Mouse (Mus musculus): ENCODE results near the gene Ncaph. TPM values are rescaled to one million over a fixed set of nuclear protein-coding genes. Genes with fewer than 3 reads are reported as not detected.
"Not testable (repeated sequence)": the region's sequence is repeated elsewhere in the genome, so short reads cannot be mapped to it uniquely, and the experiment has no call there.

Gene Ncaph
- 10.0 and 12.6 TPM in 2 replicates for polyA plus RNA-seq (2015; fragmentation: Nextera tagmentation; extraction: Ambion mirVana)

- Histone ChIP-seq H3K27ac (ENCODE audit: low read length) (peak within 1 kb of the TSS; percentile 78), H3K4me2 (ENCODE audit: low read length) (peak within 1 kb of the TSS; percentile 78), H3K9me3 (replicated peaks; ENCODE audit: control insufficient read depth, low read length, poor library complexity, severe bottlenecking) (no peaks in the 10 kb centered on the region), H3K4me3 (ENCODE audit: low read depth, low read length) (peak within 1 kb of the TSS; percentile 94), H3K27me3 (ENCODE audit: control insufficient read depth, insufficient read depth, low read depth, low read length) (no peaks in the 10 kb centered on the region), H3K36me3 (ENCODE audit: control insufficient read depth, insufficient read depth, low read length) (no peaks in the 10 kb centered on the region), H3K9ac (ENCODE audit: low read depth, low read length) (peak within 1 kb of the TSS; percentile 78), H3K4me1 (ENCODE audit: control insufficient read depth, insufficient read depth, low read length) (peaks cover 11% of the 10 kb centered on the region)
- ATAC-seq = peak; percentile 95
- 2% methylated on average over 57 of the region's 57 CpGs for WGBS
Observed at GRCm38 (mm10) chr2:127133621-127134461, at the start of gene Ncaph. Gene Ncaph, minus strand, starts transcription at chr2:127133954.

GRCm38 (mm10) chr2:127182598-127183381 is 49.0 kb upstream of the Ncaph start:
- peak overlapping the region; percentile 83 for H3K27ac ChIP-seq (ENCODE audit: low read length)
- no peaks in the 10 kb centered on the region for H3K36me3 ChIP-seq (ENCODE audit: control insufficient read depth, insufficient read depth, low read length)
- peak overlapping the region; percentile 88 for H3K4me2 ChIP-seq (ENCODE audit: low read length)
- 1% methylated on average over 17 of the region's 17 CpGs for WGBS
- peak overlapping the region; percentile 65 for H3K4me3 ChIP-seq (ENCODE audit: low read depth, low read length)
- ATAC-seq = peak; percentile 100
- peak overlapping the region; percentile 82 for H3K9ac ChIP-seq (ENCODE audit: low read depth, low read length)
- H3K27me3 ChIP-seq (ENCODE audit: control insufficient read depth, insufficient read depth, low read depth, low read length) = no peaks in the 10 kb centered on the region; the same call in 1 of the 2 replicates
- no peaks in the 10 kb centered on the region for H3K9me3 ChIP-seq (replicated peaks; ENCODE audit: control insufficient read depth, low read length, poor library complexity, severe bottlenecking)
- H3K4me1 ChIP-seq (ENCODE audit: control insufficient read depth, insufficient read depth, low read length) = peaks cover 5% of the 10 kb centered on the region; the same call in 1 of the 2 replicates

GRCm38 (mm10) chr2:127166261-127166660 is 32.5 kb upstream of the Ncaph start:
- WGBS = 25% methylated on average over 1 of the region's 1 CpGs
- H3K27ac ChIP-seq (ENCODE audit: low read length); H3K9me3 ChIP-seq (replicated peaks; ENCODE audit: control insufficient read depth, low read length, poor library complexity, severe bottlenecking); H3K4me1 ChIP-seq (ENCODE audit: control insufficient read depth, insufficient read depth, low read length); H3K4me3 ChIP-seq (ENCODE audit: low read depth, low read length); ATAC-seq; H3K4me2 ChIP-seq (ENCODE audit: low read length); H3K36me3 ChIP-seq (ENCODE audit: control insufficient read depth, insufficient read depth, low read length); H3K27me3 ChIP-seq (ENCODE audit: control insufficient read depth, insufficient read depth, low read depth, low read length); H3K9ac ChIP-seq (ENCODE audit: low read depth, low read length): not testable (repeated sequence)

DNA sequence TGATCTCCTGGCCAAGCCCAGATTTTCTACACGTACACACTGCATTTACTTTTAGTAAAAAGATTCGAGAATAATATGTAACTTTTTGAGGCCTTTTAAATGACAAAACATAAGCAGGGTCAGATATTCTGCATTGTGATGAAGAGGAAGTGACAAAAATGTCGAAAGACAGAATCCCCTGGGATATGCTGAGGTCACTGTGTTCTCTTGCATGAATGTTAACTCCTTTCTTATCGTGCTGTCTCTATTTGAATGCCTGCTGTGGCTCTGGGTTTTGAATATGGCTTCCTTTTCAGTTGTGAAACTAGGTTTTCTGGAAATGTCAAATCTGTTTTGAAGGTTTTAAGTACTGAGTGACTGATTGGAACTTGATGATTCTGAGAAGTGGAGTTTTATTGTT is 31.9 kb upstream of the Ncaph start:
- H3K4me3 ChIP-seq (ENCODE audit: low read depth, low read length) = no peak overlapping the region
- H3K27ac ChIP-seq (ENCODE audit: low read length) = no peak overlapping the region
- H3K4me2 ChIP-seq (ENCODE audit: low read length) = no peak overlapping the region
- no peaks in the 10 kb centered on the region for H3K36me3 ChIP-seq (ENCODE audit: control insufficient read depth, insufficient read depth, low read length)
- no peak for ATAC-seq
- no peaks in the 10 kb centered on the region for H3K27me3 ChIP-seq (ENCODE audit: control insufficient read depth, insufficient read depth, low read depth, low read length)
- H3K4me1 ChIP-seq (ENCODE audit: control insufficient read depth, insufficient read depth, low read length) = no peaks in the 10 kb centered on the region
- H3K9me3 ChIP-seq (replicated peaks; ENCODE audit: control insufficient read depth, low read length, poor library complexity, severe bottlenecking) = no peaks in the 10 kb centered on the region
- no peak overlapping the region for H3K9ac ChIP-seq (ENCODE audit: low read depth, low read length)
- WGBS = 65% methylated on average over 4 of the region's 4 CpGs

- Histone ChIP-seq H3K9ac (ENCODE audit: low read depth, low read length) (no peak overlapping the region), H3K9me3 (replicated peaks; ENCODE audit: control insufficient read depth, low read length, poor library complexity, severe bottlenecking) (no peaks in the 10 kb centered on the region), H3K36me3 (ENCODE audit: control insufficient read depth, insufficient read depth, low read length) (no peaks in the 10 kb centered on the region), H3K4me1 (ENCODE audit: control insufficient read depth, insufficient read depth, low read length) (peaks cover 12% of the 10 kb centered on the region), H3K4me3 (ENCODE audit: low read depth, low read length) (no peak overlapping the region), H3K27ac (ENCODE audit: low read length) (no peak overlapping the region), H3K4me2 (ENCODE audit: low read length) (no peak overlapping the region), H3K27me3 (ENCODE audit: control insufficient read depth, insufficient read depth, low read depth, low read length) (no peaks in the 10 kb centered on the region)
- 80% methylated on average over 3 of the region's 3 CpGs for WGBS
- no peak for ATAC-seq
Observed at GRCm38 (mm10) chr2:127145699-127146098, 11.9 kb upstream of the Ncaph start.

DNA sequence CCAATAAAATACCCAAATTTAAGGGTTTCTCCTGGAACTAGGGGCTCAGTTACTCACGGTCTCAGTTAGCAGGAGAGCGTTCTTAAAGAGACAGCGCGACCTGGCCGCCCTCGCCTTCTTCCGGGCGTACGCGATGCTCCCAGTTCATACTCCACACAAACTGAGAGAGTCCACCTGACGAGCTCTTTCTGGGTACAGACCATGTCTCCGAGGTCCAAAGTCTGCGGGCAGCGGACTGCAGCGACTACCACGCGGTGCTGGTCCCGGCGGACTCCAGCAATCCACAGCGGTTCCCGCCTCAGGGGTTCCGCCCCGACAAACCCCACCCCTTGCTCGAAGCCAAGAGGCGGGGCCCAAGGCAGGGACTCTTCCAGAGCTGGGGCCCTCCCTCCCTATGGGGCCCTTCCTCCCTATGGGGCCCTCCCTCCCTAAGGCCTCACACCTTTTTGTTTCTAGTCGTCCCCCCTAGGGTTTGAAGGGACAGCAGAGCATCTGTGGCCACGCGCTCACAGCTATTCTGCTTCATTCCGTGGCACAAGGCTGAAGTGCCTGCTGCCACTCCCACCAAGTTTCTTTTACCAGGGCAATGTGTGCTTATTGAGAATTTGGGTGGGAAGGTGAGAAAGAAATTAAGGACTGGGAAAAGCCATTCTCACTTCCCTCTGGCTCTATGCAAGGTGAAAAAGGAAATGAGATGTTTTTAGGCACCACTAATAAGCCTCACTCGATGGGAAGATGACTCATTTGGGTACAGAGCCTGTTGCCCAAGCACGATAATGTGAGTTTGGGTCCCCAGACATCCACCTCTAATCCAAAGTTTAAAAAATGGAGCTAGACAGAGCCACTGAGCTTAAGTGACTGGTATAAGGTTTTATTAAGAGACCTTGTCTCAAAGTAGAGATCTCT is 9.7 kb upstream of the Ncaph start, which contains the start of gene Itpripl1:
TSS of gene Itpripl1 (minus strand) at position 285 of the 906 bp plus-strand sequence.
- peak within 1 kb of the TSS; percentile 46 for H3K4me3 ChIP-seq (ENCODE audit: low read depth, low read length)
- peak within 1 kb of the TSS; percentile 73 for H3K9ac ChIP-seq (ENCODE audit: low read depth, low read length)
- peaks cover 12% of the 10 kb centered on the region for H3K4me1 ChIP-seq (ENCODE audit: control insufficient read depth, insufficient read depth, low read length)
- peak; percentile 84 for ATAC-seq
- H3K4me2 ChIP-seq (ENCODE audit: low read length) = peak within 1 kb of the TSS; percentile 98
- H3K27me3 ChIP-seq (ENCODE audit: control insufficient read depth, insufficient read depth, low read depth, low read length) = no peaks in the 10 kb centered on the region
- no peaks in the 10 kb centered on the region for H3K9me3 ChIP-seq (replicated peaks; ENCODE audit: control insufficient read depth, low read length, poor library complexity, severe bottlenecking)
- no peaks in the 10 kb centered on the region; the same call in 1 of the 2 replicates for H3K36me3 ChIP-seq (ENCODE audit: control insufficient read depth, insufficient read depth, low read length)
- WGBS = 4% methylated on average over 31 of the region's 31 CpGs
- no peak within 1 kb of the TSS for H3K27ac ChIP-seq (ENCODE audit: low read length)

DNA sequence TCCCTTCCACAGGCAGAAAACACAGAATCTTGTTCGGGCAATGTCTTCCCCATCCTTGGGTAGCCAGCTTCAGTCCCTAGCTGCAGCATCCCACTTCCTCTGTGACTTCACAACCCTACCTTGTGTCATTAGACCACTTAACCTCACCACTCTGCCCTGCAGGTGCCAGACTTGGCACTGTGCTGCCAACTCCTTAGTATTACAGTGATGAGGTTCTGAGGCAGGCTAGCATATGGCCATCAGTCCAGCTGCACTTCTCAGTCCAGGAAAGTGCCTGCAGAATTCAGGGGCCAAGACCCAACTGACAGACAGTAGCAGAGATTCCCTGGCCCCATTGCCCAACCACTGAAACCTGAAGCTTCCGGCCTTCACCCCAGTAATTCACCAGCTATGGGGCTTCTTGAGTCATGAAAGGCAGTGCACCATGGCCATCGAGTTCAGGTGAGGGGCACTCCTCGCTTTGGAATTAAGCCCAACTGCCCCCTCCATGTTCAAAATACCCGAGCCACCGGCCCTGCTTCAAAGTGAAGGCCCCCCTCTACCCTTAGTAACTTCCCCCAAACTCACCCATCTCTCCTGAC is 8.9 kb upstream of the Ncaph start:
- peak overlapping the region; percentile 98 for H3K4me2 ChIP-seq (ENCODE audit: low read length)
- peaks cover 12% of the 10 kb centered on the region for H3K4me1 ChIP-seq (ENCODE audit: control insufficient read depth, insufficient read depth, low read length)
- WGBS = 20% methylated on average over 6 of the region's 6 CpGs
- no peaks in the 10 kb centered on the region; the same call in 1 of the 2 replicates for H3K36me3 ChIP-seq (ENCODE audit: control insufficient read depth, insufficient read depth, low read length)
- peak overlapping the region; percentile 73 for H3K9ac ChIP-seq (ENCODE audit: low read depth, low read length)
- ATAC-seq = peak; percentile 56; the same call in 1 of the 2 replicates
- H3K9me3 ChIP-seq (replicated peaks; ENCODE audit: control insufficient read depth, low read length, poor library complexity, severe bottlenecking) = no peaks in the 10 kb centered on the region
- peak overlapping the region; percentile 46 for H3K4me3 ChIP-seq (ENCODE audit: low read depth, low read length)
- H3K27ac ChIP-seq (ENCODE audit: low read length) = no peak overlapping the region
- H3K27me3 ChIP-seq (ENCODE audit: control insufficient read depth, insufficient read depth, low read depth, low read length) = no peaks in the 10 kb centered on the region

DNA sequence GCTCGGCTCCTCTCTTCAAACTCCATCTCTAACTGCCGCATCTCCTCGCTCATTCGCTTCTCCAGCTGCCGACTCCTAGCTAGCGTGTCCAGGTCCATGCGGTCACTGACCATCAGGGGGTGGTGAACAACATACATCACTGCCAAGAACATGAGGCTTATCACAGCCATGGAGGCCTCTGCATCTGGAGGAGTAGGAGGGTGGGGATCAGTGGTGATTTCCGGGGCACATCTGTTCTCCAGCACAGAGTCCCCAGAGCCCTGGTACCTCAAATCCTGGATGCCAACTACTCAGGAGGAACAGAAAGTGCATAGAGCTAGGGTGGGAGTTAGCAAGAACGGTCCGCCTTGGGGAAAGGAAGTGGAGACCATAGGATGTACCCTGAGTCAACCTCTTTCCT is 8.3 kb upstream of the Ncaph start:
- Histone ChIP-seq H3K27ac (ENCODE audit: low read length) (no peak overlapping the region), H3K4me1 (ENCODE audit: control insufficient read depth, insufficient read depth, low read length) (peaks cover 12% of the 10 kb centered on the region), H3K9me3 (replicated peaks; ENCODE audit: control insufficient read depth, low read length, poor library complexity, severe bottlenecking) (no peaks in the 10 kb centered on the region), H3K4me2 (ENCODE audit: low read length) (peak overlapping the region; percentile 98; the same call in 1 of the 2 replicates), H3K9ac (ENCODE audit: low read depth, low read length) (no peak overlapping the region), H3K27me3 (ENCODE audit: control insufficient read depth, insufficient read depth, low read depth, low read length) (no peaks in the 10 kb centered on the region), H3K36me3 (ENCODE audit: control insufficient read depth, insufficient read depth, low read length) (no peaks in the 10 kb centered on the region; the same call in 1 of the 2 replicates), H3K4me3 (ENCODE audit: low read depth, low read length) (no peak overlapping the region)
- ATAC-seq = 0 out of 2 replicates have a peak, but pooled peaks have one; percentile 30
- WGBS = 92% methylated on average over 10 of the region's 10 CpGs

All from midbrain, embryonic 16.5 days (tissue).